Mouse (Mus musculus) ES-Bruce4 (cell line): ENCODE data around the gene Filip1l.

Experiments used
- CTCF ChIP-seq: IDR thresholded peaks from one replicate; pipeline ENCODE4 v1.8.1; 2011; ENCODE audit warnings: low read depth, low read length
- POLR2A ChIP-seq: IDR thresholded peaks from one replicate; pipeline ENCODE4 v1.8.1; 2011; ENCODE audit warnings: low read length; ENCODE audit not compliant: insufficient read depth

DNA sequence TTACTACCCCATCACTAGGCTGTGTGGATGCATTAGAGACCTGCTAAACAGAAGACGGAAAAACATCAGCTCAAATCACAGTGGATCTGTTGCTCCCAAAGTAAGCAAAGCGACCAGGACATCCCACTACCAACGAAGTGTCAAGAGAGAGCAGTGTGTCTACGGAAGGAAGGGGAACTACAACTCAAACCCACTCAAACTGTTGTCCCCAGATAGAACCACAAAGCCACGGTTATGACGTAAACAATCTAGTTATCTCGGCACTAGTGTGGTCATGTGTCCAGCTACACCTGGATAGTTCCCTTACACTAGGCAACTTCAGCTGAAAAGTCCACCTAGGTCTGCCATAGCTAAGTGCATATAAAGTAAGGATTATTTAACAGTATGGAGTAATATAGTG lies 11.6 kb downstream of the Filip1l start:
- TF ChIP-seq POLR2A (no peak), CTCF (no peak)
